Mouse (Mus musculus): Measurements from ENCODE around the gene Platr17. TPM values are rescaled to one million over a fixed set of nuclear protein-coding genes. Genes with fewer than 3 reads are reported as not detected.

Platr17 gene
- total RNA-seq, 4 experiments from 2014 or later, result 1.3 to 1.6 TPM; not detected in 2

Small RNA genes lying within 50 kb of the gene (microRNA-seq; reads per million reads assigned to microRNA genes)
- 0 reads per million in 2 experiments for gene Gm27740

Other genes with a start within 250 kb of the Platr17 start
- 100 to 1,000 TPM in 3 of 4 experiments, 10 to 100 TPM in 1; 92.0 to 129 (median 113) TPM for gene Hnrnpm, start 218.3 kb upstream of the Platr17 start, total RNA-seq (2022)
- 10 to 100 TPM; 85.6 to 95.3 (median 89.9) TPM for gene March2, start 186.5 kb upstream of the Platr17 start, total RNA-seq (2022)
- gene Rab11b, start 144.6 kb upstream of the Platr17 start, total RNA-seq (2022), result 100 to 1,000 TPM; 351 to 365 (median 357) TPM
- gene Angptl4, start 123.3 kb upstream of the Platr17 start, total RNA-seq (2022), result 1 to 10 TPM; 2.3 to 3.2 (median 2.5) TPM
- gene Kank3, start 94.6 kb upstream of the Platr17 start, total RNA-seq (2022), result 10 to 100 TPM; 27.6 to 33.8 (median 31.5) TPM
- gene Rps28, start 80.6 kb upstream of the Platr17 start, total RNA-seq (2022), result 100 to 1,000 TPM; 672 to 810 (median 775) TPM
- 100 to 1,000 TPM; 193 to 206 (median 201) TPM for gene Ndufa7, start 80.6 kb upstream of the Platr17 start, total RNA-seq (2022)
- 10 to 100 TPM; 23.3 to 27.1 (median 24.8) TPM for gene Cd320, start 62.0 kb upstream of the Platr17 start, total RNA-seq (2022)
- not detected for gene Gm7029, start 31.3 kb upstream of the Platr17 start, total RNA-seq (2022)
- 1 to 10 TPM; 2.0 to 3.0 (median 2.9) TPM for gene Kifc1, start 14.5 kb upstream of the Platr17 start, total RNA-seq (2022)
- 10 to 100 TPM; 24.0 to 31.9 (median 27.1) TPM for gene Daxx, start 4.3 kb downstream of the Platr17 start, total RNA-seq (2022)
- gene Tapbp, start 10.8 kb downstream of the Platr17 start, total RNA-seq (2022), result 10 to 100 TPM; 53.0 to 74.3 (median 56.5) TPM
- gene Zbtb22, start 10.8 kb downstream of the Platr17 start, total RNA-seq (2022), result 10 to 100 TPM; 36.8 to 44.6 (median 41.3) TPM
- gene Rgl2, start 24.4 kb downstream of the Platr17 start, total RNA-seq (2022), result 10 to 100 TPM; 48.9 to 73.4 (median 60.6) TPM
- 100 to 1,000 TPM in 1 of 4 experiments, 10 to 100 TPM in 3; 81.6 to 112 (median 95.7) TPM for gene Pfdn6, start 35.2 kb downstream of the Platr17 start, total RNA-seq (2022)
- gene Wdr46, start 35.5 kb downstream of the Platr17 start, total RNA-seq (2022), result 10 to 100 TPM; 10.9 to 14.7 (median 13.7) TPM
- gene B3galt4, start 46.4 kb downstream of the Platr17 start, total RNA-seq (2022), result 1 to 10 TPM; 5.8 to 6.9 (median 6.2) TPM
- 10 to 100 TPM; 70.6 to 79.6 (median 72.8) TPM for gene Vps52, start 50.7 kb downstream of the Platr17 start, total RNA-seq (2022)
- 100 to 1,000 TPM; 328 to 351 (median 339) TPM for gene Rps18, start 50.9 kb downstream of the Platr17 start, total RNA-seq (2022)
- 10 to 100 TPM; 31.2 to 66.9 (median 50.2) TPM for gene H2-K1, start 95.2 kb downstream of the Platr17 start, total RNA-seq (2022)
- gene Ring1, start 119.5 kb downstream of the Platr17 start, total RNA-seq (2022), result 10 to 100 TPM; 31.4 to 43.5 (median 36.1) TPM
- gene H2-Ke6, start 122.9 kb downstream of the Platr17 start, total RNA-seq (2022), result 10 to 100 TPM; 45.6 to 50.2 (median 46.4) TPM
- gene Slc39a7, start 126.5 kb downstream of the Platr17 start, total RNA-seq (2022), result 10 to 100 TPM; 91.2 to 98.6 (median 95.0) TPM
- 10 to 100 TPM; 72.8 to 87.6 (median 78.1) TPM for gene Rxrb, start 126.7 kb downstream of the Platr17 start, total RNA-seq (2022)
- gene Col11a2, start 134.3 kb downstream of the Platr17 start, total RNA-seq (2022), result 10 to 100 TPM; 12.6 to 18.0 (median 16.8) TPM
- 1 to 10 TPM in 2 of 4 experiments, under 1 TPM in 1, not detected in 1; 0.44 to 2.2 (median 1.7) TPM for gene H2-Oa, start 187.2 kb downstream of the Platr17 start, total RNA-seq (2022)
- 10 to 100 TPM; 20.7 to 35.3 (median 30.7) TPM for gene H2-DMa, start 214.4 kb downstream of the Platr17 start, total RNA-seq (2022)
- gene Brd2, start 217.5 kb downstream of the Platr17 start, total RNA-seq (2022), result 100 to 1,000 TPM; 181 to 210 (median 190) TPM
- gene H2-DMb2, start 238.2 kb downstream of the Platr17 start, total RNA-seq (2022), result 1 to 10 TPM in 3 of 4 experiments, under 1 TPM in 1; 0.84 to 3.5 (median 2.0) TPM
- 1 to 10 TPM; 2.2 to 7.1 (median 3.5) TPM for gene H2-DMb1, start 247.9 kb downstream of the Platr17 start, total RNA-seq (2022)